Mouse (Mus musculus) liver, embryonic 15.5 days (tissue): ENCODE measurements around the gene Gm10837. TPM values are rescaled to one million over a fixed set of nuclear protein-coding genes. Genes with fewer than 3 reads are reported as not detected.

Source experiments
- ATAC-seq: fragments of 200-750 bp; cut with Nextera tagmentation; 2 replicates; pipeline ENCODE4 v1.8.0; 2017; ENCODE audit warnings: moderate number of reproducible peaks, mild to moderate bottlenecking, moderate library complexity; ENCODE audit not compliant: insufficient read depth
- H3K27ac ChIP-seq: fragments of 300-500 bp; sonication (generic); replicated peaks from 2 replicates; pipeline ENCODE4 v1.5.1; 2015; ENCODE audit warnings: mild to moderate bottlenecking, inconsistent platforms
- H3K27me3 ChIP-seq: fragments of 300-500 bp; sonication (generic); 2 replicates; pipeline ENCODE4 v1.6.1; 2015; ENCODE audit warnings: mild to moderate bottlenecking, inconsistent platforms
- H3K36me3 ChIP-seq: fragments of 300-500 bp; sonication (generic); replicated peaks from 2 replicates; pipeline ENCODE4 v1.6.1; 2015; ENCODE audit warnings: moderate library complexity, mild to moderate bottlenecking, inconsistent platforms
- H3K4me1 ChIP-seq: fragments of 300-500 bp; sonication (generic); replicated peaks from 2 replicates; pipeline ENCODE4 v1.6.1; 2015; ENCODE audit warnings: inconsistent platforms
- H3K4me2 ChIP-seq: fragments of 300-500 bp; sonication (generic); 2 replicates; pipeline ENCODE4 v1.6.1; 2015; ENCODE audit warnings: moderate library complexity, mild to moderate bottlenecking, inconsistent platforms
- H3K4me3 ChIP-seq: fragments of 300-500 bp; sonication (generic); replicated peaks from 2 replicates; pipeline ENCODE4 v1.5.1; 2015; ENCODE audit warnings: mild to moderate bottlenecking, inconsistent platforms
- H3K9ac ChIP-seq: fragments of 300-500 bp; sonication (generic); 2 replicates; pipeline ENCODE4 v1.6.1; 2015; ENCODE audit warnings: moderate library complexity, mild to moderate bottlenecking, inconsistent platforms
- H3K9me3 ChIP-seq: fragments of 300-500 bp; sonication (generic); replicated peaks from 2 replicates; pipeline ENCODE4 v1.6.1; 2016; ENCODE audit warnings: inconsistent platforms
- WGBS: fragments of 180-500 bp; shearing (Covaris S2); methylation state at CpG from one replicate; pipeline ENCODE4 v1.1.7; 2015; ENCODE audit warnings: mixed read lengths; ENCODE audit not compliant: insufficient replicate concordance; 5-methylcytosine and 5-hydroxymethylcytosine counted together
- polyA plus RNA-seq: library from polyadenylated mRNA; unstranded; fragments of >200 nt; fragmentation: Nextera tagmentation; extraction: Ambion mirVana; gene quantifications from 2 replicates; pipeline ENCODE4 v1.2.1, GENCODE M21; 2015

Gene Gm10837
- polyA plus RNA-seq, 1 experiment from 2014 or later = not detected

DNA sequence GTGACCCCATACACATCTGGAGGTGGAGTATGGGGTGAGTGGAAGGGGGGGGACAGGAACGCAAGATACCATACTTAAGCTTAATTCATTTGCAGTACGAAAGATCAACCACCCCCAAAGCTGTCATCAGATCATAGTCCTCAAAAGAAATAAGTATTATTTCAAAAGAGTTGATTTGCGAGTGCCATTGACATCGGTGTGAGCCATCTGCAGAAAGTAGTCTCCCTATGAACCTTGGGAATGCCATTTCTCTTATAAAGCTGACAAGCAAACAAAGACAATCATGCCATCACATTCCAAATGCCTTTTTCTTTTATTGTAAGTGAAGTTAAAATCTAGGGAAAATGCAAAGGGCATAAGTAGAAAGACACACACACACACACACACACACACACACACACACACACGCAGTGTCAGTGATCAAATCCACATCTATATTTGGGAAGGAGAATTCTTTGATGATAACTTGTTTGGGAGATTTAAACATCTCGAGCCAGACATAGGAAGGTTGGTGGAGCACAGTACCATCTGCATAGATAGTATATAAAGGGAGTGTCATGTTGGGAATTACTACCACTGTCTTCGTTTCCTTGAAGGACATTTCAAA is 23.5 kb upstream of the Gm10837 start:
- H3K27ac ChIP-seq = no peak overlapping the region
- no peaks in the 10 kb centered on the region for H3K9me3 ChIP-seq
- no peaks in the 10 kb centered on the region for H3K36me3 ChIP-seq
- H3K9ac ChIP-seq = no peak overlapping the region
- 44% methylated on average over 7 of the region's 7 CpGs for WGBS
- H3K4me1 ChIP-seq = peaks cover 14% of the 10 kb centered on the region
- ATAC-seq = no peak
- peaks cover 100% of the 10 kb centered on the region for H3K27me3 ChIP-seq
- H3K4me3 ChIP-seq = no peak overlapping the region
- H3K4me2 ChIP-seq = no peak overlapping the region

- no peak for ATAC-seq
- Histone ChIP-seq H3K27me3 (peaks cover 100% of the 10 kb centered on the region), H3K9ac (no peak overlapping the region), H3K9me3 (no peaks in the 10 kb centered on the region), H3K27ac (no peak overlapping the region), H3K4me3 (no peak overlapping the region), H3K36me3 (no peaks in the 10 kb centered on the region), H3K4me1 (peaks cover 14% of the 10 kb centered on the region), H3K4me2 (no peak overlapping the region)
- 4% methylated on average over 23 of the region's 23 CpGs for WGBS
These were observed 22.2 kb upstream of the Gm10837 start for GRCm38 (mm10) chr14:122467926-122468841.

DNA sequence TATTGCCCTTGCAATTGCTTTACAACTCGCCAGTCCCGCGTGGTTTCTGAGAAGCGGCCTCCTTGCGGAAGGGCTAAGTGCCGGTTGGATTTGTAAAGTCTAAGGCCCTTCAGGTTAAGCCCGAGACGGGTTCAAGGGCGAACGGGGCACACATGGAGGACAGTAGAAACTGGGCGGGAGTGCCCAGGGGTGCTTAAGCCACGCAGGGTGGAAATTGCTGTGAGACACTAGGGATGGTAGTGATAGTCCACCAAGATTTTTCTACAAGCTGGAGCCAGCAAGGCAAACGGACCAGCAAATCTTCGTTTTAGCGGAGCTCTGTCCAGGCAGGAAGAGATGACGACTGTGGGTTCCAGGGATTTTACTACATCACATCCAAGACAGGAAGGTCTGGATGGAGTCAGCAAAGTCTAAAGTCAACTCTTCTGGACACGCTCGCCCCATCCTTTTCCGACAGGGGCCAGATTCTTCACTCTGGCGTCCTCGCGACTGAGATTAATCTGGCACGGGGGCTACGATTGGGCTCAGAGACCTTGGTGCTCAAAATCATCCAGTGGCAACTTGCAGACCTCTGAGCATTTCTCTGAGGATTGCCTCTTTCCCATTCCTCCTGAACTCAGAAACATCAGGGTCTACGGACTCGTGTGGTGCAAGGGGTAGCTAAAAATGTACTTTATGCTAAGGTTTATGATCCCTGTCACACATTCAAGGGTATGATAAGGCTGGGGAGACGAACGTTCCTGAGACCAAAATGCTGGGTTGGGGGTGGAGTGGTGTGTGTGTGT is 21.2 kb upstream of the Gm10837 start:
- Histone ChIP-seq H3K27me3 (peaks cover 100% of the 10 kb centered on the region), H3K9ac (no peak overlapping the region), H3K27ac (no peak overlapping the region), H3K9me3 (no peaks in the 10 kb centered on the region), H3K4me1 (peaks cover 12% of the 10 kb centered on the region), H3K4me2 (no peak overlapping the region), H3K4me3 (no peak overlapping the region), H3K36me3 (no peaks in the 10 kb centered on the region)
- 3% methylated on average over 28 of the region's 28 CpGs for WGBS
- ATAC-seq = no peak

- no peak for ATAC-seq
- 6% methylated on average over 31 of the region's 31 CpGs for WGBS
- Histone ChIP-seq H3K4me3 (no peak overlapping the region), H3K36me3 (no peaks in the 10 kb centered on the region), H3K27ac (no peak overlapping the region), H3K9me3 (no peaks in the 10 kb centered on the region), H3K4me1 (peaks cover 15% of the 10 kb centered on the region), H3K9ac (no peak overlapping the region), H3K4me2 (no peak overlapping the region), H3K27me3 (peaks cover 100% of the 10 kb centered on the region)
These were observed 18.8 kb upstream of the Gm10837 start for GRCm38 (mm10) chr14:122471449-122472085.

DNA sequence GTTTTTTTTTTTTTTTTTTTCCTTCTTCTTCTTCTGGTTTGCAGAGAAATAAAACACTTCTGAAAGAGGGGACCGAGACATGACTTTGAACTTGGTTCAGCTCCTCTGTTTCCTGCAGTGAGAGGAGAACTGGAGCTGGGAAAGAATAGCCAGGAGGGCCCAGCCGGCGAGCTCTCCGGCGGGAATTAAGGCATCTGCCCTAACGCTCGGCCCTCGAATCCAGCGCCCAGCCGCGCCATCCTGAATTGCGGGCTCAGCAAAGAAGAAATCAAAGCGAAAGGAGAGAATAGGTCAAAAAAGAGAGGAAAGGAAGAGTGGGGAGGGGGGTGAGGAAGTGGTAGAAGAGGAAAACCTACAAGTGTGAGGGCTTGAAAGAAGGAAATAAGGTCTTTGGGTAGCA is 18.2 kb upstream of the Gm10837 start:
- no peak for ATAC-seq
- Histone ChIP-seq H3K4me3 (no peak overlapping the region), H3K27me3 (peaks cover 100% of the 10 kb centered on the region), H3K9me3 (no peaks in the 10 kb centered on the region), H3K27ac (no peak overlapping the region), H3K4me2 (no peak overlapping the region), H3K36me3 (no peaks in the 10 kb centered on the region), H3K4me1 (peaks cover 15% of the 10 kb centered on the region), H3K9ac (no peak overlapping the region)
- WGBS = 1% methylated on average over 13 of the region's 13 CpGs

GRCm38 (mm10) chr14:122472647-122473046 is 17.7 kb upstream of the Gm10837 start:
- H3K4me1 ChIP-seq = peaks cover 15% of the 10 kb centered on the region
- no peak for ATAC-seq
- H3K4me3 ChIP-seq = no peak overlapping the region
- no peaks in the 10 kb centered on the region for H3K9me3 ChIP-seq
- no peak overlapping the region for H3K27ac ChIP-seq
- no peak overlapping the region for H3K9ac ChIP-seq
- H3K4me2 ChIP-seq = no peak overlapping the region
- 2% methylated on average over 5 of the region's 5 CpGs for WGBS
- no peaks in the 10 kb centered on the region for H3K36me3 ChIP-seq
- H3K27me3 ChIP-seq = peaks cover 100% of the 10 kb centered on the region

GRCm38 (mm10) chr14:122473211-122473751 is 17.1 kb upstream of the Gm10837 start:
- WGBS = 1% methylated on average over 17 of the region's 17 CpGs
- no peaks in the 10 kb centered on the region for H3K36me3 ChIP-seq
- no peak overlapping the region for H3K4me2 ChIP-seq
- H3K27ac ChIP-seq = no peak overlapping the region
- H3K9ac ChIP-seq = no peak overlapping the region
- no peaks in the 10 kb centered on the region for H3K9me3 ChIP-seq
- H3K4me3 ChIP-seq = no peak overlapping the region
- peaks cover 15% of the 10 kb centered on the region for H3K4me1 ChIP-seq
- no peak for ATAC-seq
- H3K27me3 ChIP-seq = peaks cover 100% of the 10 kb centered on the region

- peaks cover 100% of the 10 kb centered on the region for H3K27me3 ChIP-seq
- no peak overlapping the region for H3K9ac ChIP-seq
- under 1% methylated on average over 56 of the region's 57 CpGs for WGBS
- no peak overlapping the region for H3K27ac ChIP-seq
- no peak for ATAC-seq
- H3K4me2 ChIP-seq = peak overlapping the region; percentile 56
- H3K4me3 ChIP-seq = peak overlapping the region; percentile 36; the same call in 1 of the 2 replicates
- peaks cover 18% of the 10 kb centered on the region for H3K4me1 ChIP-seq
- no peaks in the 10 kb centered on the region for H3K36me3 ChIP-seq
- no peaks in the 10 kb centered on the region for H3K9me3 ChIP-seq
These were observed 16.1 kb upstream of the Gm10837 start for GRCm38 (mm10) chr14:122474041-122474890.

DNA sequence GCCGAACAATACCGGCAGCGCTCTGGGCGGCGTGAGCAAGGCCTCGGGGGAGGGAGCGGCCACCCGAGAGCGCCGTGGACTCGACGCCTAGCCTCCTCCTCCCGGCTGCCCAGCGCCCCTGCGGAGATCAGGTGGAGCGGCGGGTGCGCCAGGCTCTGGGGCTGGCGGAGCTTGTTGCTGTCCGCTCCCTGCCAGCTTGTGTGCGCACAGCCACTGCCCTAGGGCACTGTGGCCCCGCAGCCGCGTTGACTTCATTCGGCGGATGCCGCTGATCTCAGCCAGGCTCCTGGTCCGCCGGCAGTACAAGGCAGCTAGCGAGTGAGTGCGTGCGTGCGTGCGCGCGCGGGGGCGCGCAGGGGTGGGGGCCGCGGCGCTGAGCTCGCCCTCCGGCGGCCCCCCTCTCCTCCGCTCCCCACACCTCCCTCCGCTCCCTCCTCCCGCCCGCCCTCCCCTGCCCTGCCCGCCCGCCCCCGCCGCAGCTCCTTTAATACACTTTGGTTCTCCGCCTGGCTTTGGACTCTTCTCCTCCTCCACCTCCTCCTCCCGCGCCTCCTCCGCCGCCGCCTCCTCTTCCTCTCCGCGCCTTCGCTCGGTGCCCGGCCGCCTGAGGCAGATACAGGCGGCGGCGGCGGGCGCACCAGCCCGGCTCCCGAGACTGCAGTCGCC is 15.4 kb upstream of the Gm10837 start, which contains the start of gene Zic2:
Gene Zic2 (plus strand): TSS at position 545 of the 666 bp plus-strand sequence.
- under 1% methylated on average over 63 of the region's 73 CpGs for WGBS
- peak within 1 kb of the TSS; percentile 56 for H3K4me2 ChIP-seq
- H3K36me3 ChIP-seq = no peaks in the 10 kb centered on the region
- peaks cover 100% of the 10 kb centered on the region for H3K27me3 ChIP-seq
- H3K9me3 ChIP-seq = no peaks in the 10 kb centered on the region
- peaks cover 18% of the 10 kb centered on the region for H3K4me1 ChIP-seq
- no peak for ATAC-seq
- no peak within 1 kb of the TSS for H3K9ac ChIP-seq
- peak within 1 kb of the TSS; percentile 36 for H3K4me3 ChIP-seq
- H3K27ac ChIP-seq = no peak within 1 kb of the TSS
